Mouse (Mus musculus) kidney, adult 2 months (tissue): ENCODE measurements at regions not wholly inside any gene's neighbourhood (a gene's known extent, or its start where the extent isn't known, plus 50 kb on each side); places are given as distances from the start of the nearest gene placed in this dataset.

Experiments
- CTCF ChIP-seq: fragments of 200-500 bp; conservative IDR thresholded peaks from 2 replicates; pipeline ENCODE4 v1.5.1; 2011; ENCODE audit warnings: low read depth, mild to moderate bottlenecking, control low read depth, low read length, moderate library complexity, mixed read lengths; ENCODE audit not compliant: insufficient read depth, insufficient read length
- POLR2A ChIP-seq: fragments of 200-500 bp; IDR thresholded peaks from one replicate; pipeline ENCODE4 v1.6.1; 2011; ENCODE audit warnings: low read depth, low read length, control low read depth

GRCm38 (mm10) chr10:117925186-117925585 is 79.4 kb upstream of the Rap1b start:
- no peak for TF ChIP-seq POLR2A
- TF ChIP-seq CTCF, result no peak
